Mouse (Mus musculus) macrophage (primary cell): Measurements from ENCODE around the gene Mapk14. TPM values are rescaled to one million over a fixed set of nuclear protein-coding genes. Genes with fewer than 3 reads are reported as not detected.

Experiments
- H3K27ac ChIP-seq: fragments of 350-480 bp; formaldehyde crosslinking; 2 replicates; pipeline ENCODE4 v1.9.0; 2021
- H3K36me3 ChIP-seq: fragments of 350-480 bp; formaldehyde crosslinking; 2 replicates; pipeline ENCODE4 v1.9.0; 2021; ENCODE audit errors: inconsistent target
- H3K4me3 ChIP-seq: fragments of 350-480 bp; formaldehyde crosslinking; 2 replicates; pipeline ENCODE4 v1.9.0; 2021; ENCODE audit errors: inconsistent target
- H3K79me2 ChIP-seq: fragments of 350-480 bp; formaldehyde crosslinking; 2 replicates; pipeline ENCODE4 v1.9.0; 2021; ENCODE audit errors: inconsistent target
- WGBS: methylation state at CpG from one replicate; pipeline ENCODE4 v1.1.7; 2026; ENCODE audit warnings: inconsistent platforms; ENCODE audit not compliant: missing documents; 5-methylcytosine and 5-hydroxymethylcytosine counted together
- polyA plus RNA-seq: library from polyadenylated mRNA; stranded (reverse); fragments of 250-400 nt; gene quantifications from 3 replicates; pipeline ENCODE4 v1.2.4, GENCODE M21; 2018; ENCODE audit warnings: inconsistent platforms

The Mapk14 gene
- polyA plus RNA-seq, 1 experiment from 2014 or later = 62.0 TPM

GRCm38 (mm10) chr17:28739244-28739643 lies 48.1 kb downstream of the Mapk14 start:
- H3K4me3 ChIP-seq = no peak overlapping the region
- H3K79me2 ChIP-seq = peaks cover 21% of the 10 kb centered on the region; the same call in 1 of the 2 replicates
- H3K36me3 ChIP-seq = peaks cover 44% of the 10 kb centered on the region
- 96% methylated on average over 6 of the region's 6 CpGs for WGBS
- no peak overlapping the region for H3K27ac ChIP-seq

GRCm38 (mm10) chr17:28743145-28743866 lies 52.2 kb downstream of the Mapk14 start:
- H3K79me2 ChIP-seq = peaks cover 13% of the 10 kb centered on the region; the same call in 1 of the 2 replicates
- H3K27ac ChIP-seq = no peak overlapping the region
- 93% methylated on average over 10 of the region's 11 CpGs for WGBS
- peaks cover 82% of the 10 kb centered on the region for H3K36me3 ChIP-seq
- no peak overlapping the region for H3K4me3 ChIP-seq

- peaks cover 82% of the 10 kb centered on the region for H3K36me3 ChIP-seq
- WGBS = 93% methylated on average over 9 of the region's 9 CpGs
- peaks cover 8% of the 10 kb centered on the region; the same call in 1 of the 2 replicates for H3K79me2 ChIP-seq
- no peak overlapping the region for H3K4me3 ChIP-seq
- no peak overlapping the region for H3K27ac ChIP-seq
Measured at GRCm38 (mm10) chr17:28743916-28744315, 52.8 kb downstream of the Mapk14 start.

GRCm38 (mm10) chr17:28745773-28746172 lies 54.6 kb downstream of the Mapk14 start:
- Histone ChIP-seq H3K36me3 (peaks cover 72% of the 10 kb centered on the region), H3K27ac (no peak overlapping the region), H3K79me2 (no peaks in the 10 kb centered on the region; the same call in 1 of the 2 replicates), H3K4me3 (no peak overlapping the region)
- 95% methylated on average over 6 of the region's 6 CpGs for WGBS

- Histone ChIP-seq H3K79me2 (no peaks in the 10 kb centered on the region), H3K4me3 (no peak overlapping the region), H3K36me3 (peaks cover 50% of the 10 kb centered on the region), H3K27ac (no peak overlapping the region)
- WGBS = 84% methylated on average over 4 of the region's 4 CpGs
Measured at GRCm38 (mm10) chr17:28748001-28748400, 56.9 kb downstream of the Mapk14 start.

- Histone ChIP-seq H3K4me3 (no peak overlapping the region), H3K27ac (peak overlapping the region; percentile 54)
Measured at GRCm38 (mm10) chr17:28750580-28750979, 59.5 kb downstream of the Mapk14 start.

GRCm38 (mm10) chr17:28756447-28756846 lies 65.3 kb downstream of the Mapk14 start:
- Histone ChIP-seq H3K36me3 (no peaks in the 10 kb centered on the region), H3K79me2 (no peaks in the 10 kb centered on the region), H3K4me3 (no peak overlapping the region), H3K27ac (peak overlapping the region; percentile 43)
- WGBS = 0% methylated on average over 5 of the region's 5 CpGs

More at GRCm38 (mm10) chr17:28750580-28750979, 59.5 kb downstream of the Mapk14 start:
- Histone ChIP-seq H3K79me2 (no peaks in the 10 kb centered on the region), H3K36me3 (peaks cover 25% of the 10 kb centered on the region)
- WGBS = 3% methylated on average over 6 of the region's 6 CpGs

- Histone ChIP-seq H3K79me2 (no peaks in the 10 kb centered on the region), H3K36me3 (no peaks in the 10 kb centered on the region), H3K4me3 (no peak overlapping the region), H3K27ac (no peak overlapping the region)
- WGBS = 66% methylated on average over 2 of the region's 2 CpGs
Measured at GRCm38 (mm10) chr17:28757470-28757869, 66.3 kb downstream of the Mapk14 start.

- no peaks in the 10 kb centered on the region for H3K36me3 ChIP-seq
- H3K27ac ChIP-seq = no peak overlapping the region
- no peaks in the 10 kb centered on the region for H3K79me2 ChIP-seq
- 83% methylated on average over 8 of the region's 8 CpGs for WGBS
- H3K4me3 ChIP-seq = no peak overlapping the region
Measured at GRCm38 (mm10) chr17:28760736-28761312, 69.7 kb downstream of the Mapk14 start.

GRCm38 (mm10) chr17:28761871-28762270 lies 70.7 kb downstream of the Mapk14 start:
- Histone ChIP-seq H3K27ac (no peak overlapping the region), H3K4me3 (no peak overlapping the region), H3K79me2 (no peaks in the 10 kb centered on the region), H3K36me3 (no peaks in the 10 kb centered on the region)
- WGBS = 11% methylated on average over 3 of the region's 3 CpGs

- H3K27ac ChIP-seq = no peak overlapping the region
- no peak overlapping the region for H3K4me3 ChIP-seq
- 34% methylated on average over 3 of the region's 3 CpGs for WGBS
- H3K79me2 ChIP-seq = no peaks in the 10 kb centered on the region
- no peaks in the 10 kb centered on the region for H3K36me3 ChIP-seq
Measured at GRCm38 (mm10) chr17:28766203-28766602, 75.1 kb downstream of the Mapk14 start.

- no peak overlapping the region for H3K4me3 ChIP-seq
- no peaks in the 10 kb centered on the region for H3K79me2 ChIP-seq
- H3K36me3 ChIP-seq = no peaks in the 10 kb centered on the region
- no peak overlapping the region for H3K27ac ChIP-seq
- WGBS = 94% methylated on average over 11 of the region's 11 CpGs
Measured at GRCm38 (mm10) chr17:28766781-28767515, 75.8 kb downstream of the Mapk14 start.

GRCm38 (mm10) chr17:28769121-28769874 lies 78.2 kb downstream of the Mapk14 start, which contains the start of gene Mapk13:
Mapk13 (plus strand) TSS chr17:28769297.
- Histone ChIP-seq H3K27ac (no peak within 1 kb of the TSS), H3K4me3 (no peak within 1 kb of the TSS), H3K36me3 (no peaks in the 10 kb centered on the region), H3K79me2 (no peaks in the 10 kb centered on the region)
- 9% methylated on average over 36 of the region's 58 CpGs for WGBS

GRCm38 (mm10) chr17:28769875-28770421 lies 78.8 kb downstream of the Mapk14 start:
- WGBS = 3% methylated on average over 18 of the region's 24 CpGs
- Histone ChIP-seq H3K4me3 (no peak overlapping the region), H3K79me2 (no peaks in the 10 kb centered on the region), H3K36me3 (no peaks in the 10 kb centered on the region), H3K27ac (no peak overlapping the region)
